Mouse (Mus musculus): ENCODE data around the gene Crygn. TPM values are rescaled to one million over a fixed set of nuclear protein-coding genes. Genes with fewer than 3 reads are reported as not detected.
"Not testable (repeated sequence)": the region's sequence is repeated elsewhere in the genome, so short reads cannot be mapped to it uniquely, and the experiment has no call there.

The Crygn gene
- total RNA-seq (2015; ENCODE audit: low replicate concordance): 21.8 TPM in 1 of 2 replicates, not detected in the other
- total RNA-seq (2017; ENCODE audit: low replicate concordance): not detected in 2 replicates

DNA sequence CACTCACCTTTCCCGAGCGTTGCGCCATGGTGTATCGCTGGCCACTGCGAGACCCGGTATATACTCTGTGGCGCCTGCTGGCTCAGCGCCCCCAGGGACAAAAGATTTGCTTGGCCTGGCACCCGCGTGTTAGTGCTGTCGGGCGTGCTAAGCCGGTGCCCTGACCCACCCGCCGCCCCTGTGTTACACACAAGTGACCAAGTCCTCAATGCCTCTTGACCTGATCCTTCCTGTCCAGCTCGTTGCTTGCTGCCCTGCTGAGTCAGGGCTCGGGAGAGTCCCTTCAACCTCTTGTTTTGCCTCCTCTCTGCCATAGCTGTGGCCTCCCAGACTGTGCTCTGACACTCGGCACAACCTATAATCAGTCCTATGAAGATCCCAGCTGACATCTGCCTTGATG, at the start of gene Crygn:
Crygn (minus strand) TSS at position 193 of the 400 bp plus-strand sequence.
- ATAC-seq (replicated peaks; ENCODE audit: low FRiP score, poor library complexity, severe bottlenecking): peak; percentile 49; the same call in 1 of the 2 replicates

GRCm38 (mm10) chr5:24805222-24805621, 47.4 kb upstream of the Crygn start:
- ATAC-seq (replicated peaks; ENCODE audit: low FRiP score, poor library complexity, severe bottlenecking): no peak

DNA sequence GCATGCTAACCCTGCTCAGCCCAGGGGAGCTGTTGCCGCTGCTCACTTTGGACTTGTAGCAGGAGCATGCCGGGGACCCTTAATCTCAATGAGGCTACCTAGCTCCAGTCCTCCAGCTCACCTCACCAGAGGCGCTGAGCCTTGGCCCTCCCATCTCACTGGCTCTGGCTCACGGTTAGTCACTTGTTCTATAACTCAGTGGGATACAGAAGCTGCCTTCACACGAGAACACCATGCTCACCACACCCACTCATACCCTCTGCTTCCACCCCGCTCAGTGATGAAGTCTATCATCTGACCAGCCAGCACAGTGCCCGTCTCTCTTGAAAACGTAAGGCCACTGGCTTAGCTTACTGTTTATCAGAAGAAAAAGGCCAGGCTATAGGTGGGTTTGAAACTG, 46.9 kb upstream of the Crygn start:
- no peak for ATAC-seq (replicated peaks; ENCODE audit: low FRiP score, poor library complexity, severe bottlenecking)

- ATAC-seq (replicated peaks; ENCODE audit: low FRiP score, poor library complexity, severe bottlenecking): no peak
Observed at GRCm38 (mm10) chr5:24801841-24802624, 44.2 kb upstream of the Crygn start.

DNA sequence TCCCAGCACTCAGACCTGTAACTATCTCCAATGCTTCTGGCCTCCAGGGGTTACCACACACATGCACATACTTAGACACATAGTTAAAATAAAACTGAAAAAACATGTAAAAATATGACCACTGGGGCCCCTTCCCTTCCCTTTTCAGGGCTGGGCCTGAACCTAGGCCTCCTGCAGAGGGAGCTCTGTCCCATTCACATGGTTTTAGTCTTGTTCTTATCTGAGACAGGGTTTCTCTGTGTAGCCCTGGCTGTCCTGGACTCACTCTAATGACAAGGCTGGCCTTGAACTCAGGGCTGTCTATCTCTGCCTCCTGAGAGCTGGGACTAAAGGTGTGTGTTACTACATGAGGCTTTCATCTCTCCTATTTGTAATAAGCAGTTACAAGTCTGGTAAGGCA, 42.6 kb upstream of the Crygn start:
- no peak for ATAC-seq (replicated peaks; ENCODE audit: low FRiP score, poor library complexity, severe bottlenecking)

DNA sequence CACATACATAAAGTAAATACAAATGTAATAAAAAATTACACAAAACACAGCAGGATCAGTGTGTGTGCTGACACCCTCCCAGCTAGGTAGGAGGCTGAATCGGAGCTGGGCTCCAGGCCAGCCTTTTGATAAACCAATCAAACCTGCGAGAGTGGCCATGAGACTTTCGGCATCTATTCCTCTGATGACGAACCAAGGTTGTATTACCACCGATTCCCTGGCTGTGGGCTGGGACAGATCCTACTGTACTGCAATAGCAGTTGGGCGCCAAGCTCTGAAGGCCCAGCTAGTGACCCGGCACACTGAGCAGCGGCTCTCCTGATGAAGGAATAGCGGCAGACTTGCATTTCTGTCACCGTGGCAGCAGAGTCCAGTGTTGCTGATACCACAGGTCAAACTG, 40.8 kb upstream of the Crygn start:
- no peak for ATAC-seq (replicated peaks; ENCODE audit: low FRiP score, poor library complexity, severe bottlenecking)

GRCm38 (mm10) chr5:24797858-24798257, 40.0 kb upstream of the Crygn start:
- no peak for ATAC-seq (replicated peaks; ENCODE audit: low FRiP score, poor library complexity, severe bottlenecking)

- ATAC-seq (replicated peaks; ENCODE audit: low FRiP score, poor library complexity, severe bottlenecking): no peak
Observed at GRCm38 (mm10) chr5:24792961-24793360, 35.2 kb upstream of the Crygn start.

- no peak for ATAC-seq (replicated peaks; ENCODE audit: low FRiP score, poor library complexity, severe bottlenecking)
Observed at GRCm38 (mm10) chr5:24782957-24783356, 25.1 kb upstream of the Crygn start.

DNA sequence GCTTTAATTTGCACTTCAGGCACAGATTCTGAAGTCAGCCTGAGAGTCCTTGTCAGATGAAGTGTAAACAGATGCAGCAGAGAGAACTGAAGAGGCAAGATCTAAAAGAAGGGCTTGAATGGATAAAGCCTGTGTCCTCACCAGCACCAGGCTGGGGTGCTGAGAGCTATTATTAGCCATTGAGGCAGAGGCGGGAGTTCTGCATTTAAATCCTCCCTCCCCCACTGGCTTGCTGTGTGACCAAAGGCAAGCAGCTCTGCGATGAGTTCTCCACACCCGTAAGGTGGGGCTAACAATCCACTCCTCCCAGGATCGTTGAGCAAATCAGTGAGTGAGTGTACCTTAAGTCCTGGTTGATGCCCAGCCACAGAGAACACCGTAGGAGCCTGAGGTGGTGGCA, 23.2 kb upstream of the Crygn start:
- ATAC-seq (replicated peaks; ENCODE audit: low FRiP score, poor library complexity, severe bottlenecking): no peak

- peak; percentile 46; the same call in 1 of the 2 replicates for ATAC-seq (replicated peaks; ENCODE audit: low FRiP score, poor library complexity, severe bottlenecking)
Observed at GRCm38 (mm10) chr5:24779881-24780512, 22.2 kb upstream of the Crygn start.

DNA sequence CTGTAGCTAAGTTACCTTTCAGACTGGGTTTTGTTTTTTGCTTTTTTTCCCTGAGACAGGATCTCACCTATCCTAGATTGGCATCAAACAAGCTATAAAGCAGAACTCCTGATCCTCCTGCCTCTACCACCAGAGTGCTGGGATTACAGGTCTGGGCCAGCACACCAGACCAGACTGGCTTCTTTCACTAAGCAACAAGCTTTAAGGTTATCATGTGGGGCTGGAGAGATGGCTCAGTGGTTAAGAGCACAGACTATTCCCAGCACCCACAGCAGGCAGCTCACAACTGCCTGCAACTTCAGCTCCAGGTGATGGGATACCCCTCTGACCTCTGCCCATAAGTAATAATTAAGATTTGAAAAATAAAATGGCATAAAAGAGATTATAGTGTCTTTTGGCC, 21.5 kb upstream of the Crygn start:
- ATAC-seq (replicated peaks; ENCODE audit: low FRiP score, poor library complexity, severe bottlenecking): no peak

DNA sequence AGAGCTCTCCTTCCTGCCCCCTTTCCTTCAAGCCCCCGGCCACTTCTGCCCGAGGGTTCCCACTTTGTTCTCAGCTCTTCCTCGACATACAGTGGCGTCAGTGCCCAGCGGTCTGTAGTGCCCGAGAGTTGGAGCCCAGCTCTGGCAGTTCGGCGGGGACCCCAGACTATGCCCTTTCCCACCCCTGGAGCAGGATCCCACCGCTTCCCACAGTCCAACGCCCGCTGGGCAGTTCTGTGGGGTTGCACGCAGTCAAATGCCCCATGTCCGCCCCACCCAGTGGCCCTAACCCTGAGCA, 21.0 kb upstream of the Crygn start:
- ATAC-seq (replicated peaks; ENCODE audit: low FRiP score, poor library complexity, severe bottlenecking): no peak

- ATAC-seq (replicated peaks; ENCODE audit: low FRiP score, poor library complexity, severe bottlenecking): no peak
Observed at GRCm38 (mm10) chr5:24778082-24778842, 20.5 kb upstream of the Crygn start.

DNA sequence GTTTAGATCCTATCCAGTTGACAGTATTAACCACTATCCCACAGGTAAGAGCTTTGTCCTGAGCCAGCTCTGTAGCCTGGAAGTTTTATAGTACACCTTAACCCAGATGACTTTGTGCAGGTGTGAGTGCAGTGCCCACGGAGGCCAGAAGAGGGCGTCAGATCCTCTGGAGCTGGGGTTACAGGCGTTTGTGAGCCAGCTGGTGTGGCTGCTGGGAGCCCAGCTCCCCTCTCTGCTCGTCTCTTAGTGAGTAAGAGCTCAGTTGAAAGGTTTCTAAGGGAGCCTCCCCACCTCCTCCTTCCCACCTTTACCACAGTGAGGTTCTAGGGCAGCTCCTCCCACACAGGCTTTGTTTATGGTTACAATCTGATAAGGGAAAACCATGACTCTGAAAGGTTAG, 18.9 kb upstream of the Crygn start:
- ATAC-seq (replicated peaks; ENCODE audit: low FRiP score, poor library complexity, severe bottlenecking): no peak

DNA sequence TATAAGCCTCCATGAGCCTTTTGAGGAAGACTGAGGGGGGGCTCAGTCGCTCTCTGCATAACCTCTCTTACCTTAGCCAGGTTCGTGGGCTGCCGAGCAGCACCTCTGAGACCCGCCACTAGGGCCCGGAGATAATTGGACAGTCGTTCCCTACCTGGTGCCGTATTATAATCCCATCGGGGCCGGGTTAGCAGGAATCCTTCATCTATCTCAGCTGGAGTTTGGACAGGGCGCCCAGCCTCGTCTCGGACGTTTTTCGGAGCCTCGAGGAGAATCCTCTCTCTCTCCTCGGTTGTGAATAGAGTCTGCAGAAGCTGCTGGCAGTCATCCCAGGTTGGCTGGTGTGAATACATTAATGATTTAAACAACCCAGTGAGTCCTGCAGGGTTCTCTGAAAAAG, 16.7 kb upstream of the Crygn start:
- ATAC-seq (replicated peaks; ENCODE audit: low FRiP score, poor library complexity, severe bottlenecking): not testable (repeated sequence)

DNA sequence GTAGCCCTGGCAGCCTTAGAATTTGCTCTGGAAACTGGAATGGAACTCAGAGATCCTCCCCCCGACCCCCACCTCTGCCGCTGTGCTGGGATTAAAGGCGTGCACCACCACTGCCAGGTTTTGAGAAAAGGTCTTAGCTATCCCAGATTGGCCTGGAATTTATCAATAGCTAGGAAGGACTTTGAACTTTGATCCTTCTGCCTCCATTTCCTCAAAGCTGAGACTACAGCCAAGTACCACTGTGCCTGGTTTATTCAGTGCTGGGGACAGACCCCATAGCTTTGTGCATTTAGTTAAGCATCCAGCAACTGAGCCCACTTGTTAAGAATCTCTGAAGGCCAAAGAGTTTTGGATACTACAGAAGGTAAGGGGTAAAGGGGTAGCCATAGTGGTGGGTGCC, 877 bp downstream of the Crygn start:
- ATAC-seq (replicated peaks; ENCODE audit: low FRiP score, poor library complexity, severe bottlenecking): no peak

DNA sequence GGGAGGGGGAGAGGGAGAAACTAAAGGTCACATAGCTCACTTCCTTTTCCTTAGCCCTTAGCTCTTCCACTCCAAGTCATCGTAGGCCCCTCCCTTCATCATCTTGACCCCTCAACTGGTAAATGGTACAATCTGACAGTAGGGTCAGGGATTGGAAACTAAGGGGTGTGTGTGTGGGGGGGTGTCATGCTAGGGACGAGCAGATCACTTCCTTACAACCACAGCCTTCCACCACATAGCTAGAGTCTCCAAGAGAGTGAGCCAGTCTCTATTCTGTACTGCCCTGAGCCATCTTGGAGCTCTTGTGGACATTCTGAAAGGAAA, 5.7 kb downstream of the Crygn start:
- ATAC-seq (replicated peaks; ENCODE audit: low FRiP score, poor library complexity, severe bottlenecking): no peak

- ATAC-seq (replicated peaks; ENCODE audit: low FRiP score, poor library complexity, severe bottlenecking): no peak
Observed at GRCm38 (mm10) chr5:24751305-24752174, 6.3 kb downstream of the Crygn start.

All from erythroid progenitor cell, adult 5-6 weeks (primary cell).